Mouse (Mus musculus) liver, postnatal 0 days (tissue): ENCODE data around the gene Dhx16. TPM values are rescaled to one million over a fixed set of nuclear protein-coding genes. Genes with fewer than 3 reads are reported as not detected.
A peak's percentile ranks its signal among the peaks of the same experiment; 100 is the strongest.

Source experiments
- ATAC-seq: fragments of 200-750 bp; cut with Nextera tagmentation; 2 replicates; pipeline ENCODE4 v1.8.0; 2017; ENCODE audit warnings: mild to moderate bottlenecking, moderate library complexity
- DNase-seq: peaks from one replicate; pipeline ENCODE4 v3.0.0-alpha.2; 2016
- H3K27ac ChIP-seq: fragments of 300-500 bp; sonication (generic); 2 replicates; pipeline ENCODE4 v1.5.1; 2014; ENCODE audit warnings: antibody characterized with exemption, moderate library complexity, mild to moderate bottlenecking, low read depth
- H3K27me3 ChIP-seq: fragments of 300-500 bp; sonication (generic); 2 replicates; pipeline ENCODE4 v1.6.1; 2014; ENCODE audit warnings: low read length, control low read depth, mixed read lengths; ENCODE audit not compliant: insufficient read depth
- H3K36me3 ChIP-seq: fragments of 300-500 bp; sonication (generic); replicated peaks from 2 replicates; pipeline ENCODE4 v1.6.1; 2014; ENCODE audit warnings: mild to moderate bottlenecking, control low read depth, low read length, moderate library complexity, mixed read lengths; ENCODE audit not compliant: insufficient read depth
- H3K4me1 ChIP-seq: fragments of 300-500 bp; sonication (generic); 2 replicates; pipeline ENCODE4 v1.6.1; 2014; ENCODE audit warnings: antibody characterized with exemption, mild to moderate bottlenecking, control low read depth; ENCODE audit not compliant: insufficient read depth
- H3K4me2 ChIP-seq: fragments of 300-500 bp; sonication (generic); 2 replicates; pipeline ENCODE4 v1.6.1; 2014; ENCODE audit warnings: low read depth, mild to moderate bottlenecking, low read length, moderate library complexity, mixed read lengths
- H3K4me3 ChIP-seq: fragments of 300-500 bp; sonication (generic); 2 replicates; pipeline ENCODE4 v1.5.1; 2014; ENCODE audit warnings: low read depth, low read length
- H3K9ac ChIP-seq: fragments of 300-500 bp; sonication (generic); replicated peaks from 2 replicates; pipeline ENCODE4 v1.6.1; 2014; ENCODE audit warnings: mild to moderate bottlenecking, moderate library complexity
- H3K9me3 ChIP-seq: fragments of 300-500 bp; sonication (generic); 2 replicates; pipeline ENCODE4 v1.6.1; 2016; ENCODE audit warnings: mild to moderate bottlenecking, control low read depth, low read length, mixed read lengths
- CTCF ChIP-seq: sonication (generic); IDR thresholded peaks from 2 replicates; pipeline ENCODE4 v1.5.1; 2016; ENCODE audit warnings: antibody characterized with exemption, low read depth
- EP300 ChIP-seq: IDR thresholded peaks from 2 replicates; pipeline ENCODE4 v1.6.1; 2016; ENCODE audit warnings: antibody characterized with exemption, low read depth, mild to moderate bottlenecking
- WGBS: fragments of 180-500 bp; shearing (Covaris S2); extraction: QIAGEN DNeasy Blood & Tissue Kit; methylation state at CpG from one replicate; pipeline ENCODE4 v1.1.7; 2014; ENCODE audit not compliant: insufficient replicate concordance; 5-methylcytosine and 5-hydroxymethylcytosine counted together
- polyA plus RNA-seq: library from polyadenylated mRNA; unstranded; fragments of >200 nt; fragmentation: Nextera tagmentation; extraction: Ambion mirVana; gene quantifications from 2 replicates; pipeline ENCODE4 v1.2.1, GENCODE M21; 2015

The Dhx16 gene
- polyA plus RNA-seq: 14.3 and 15.6 TPM in 2 replicates

- Histone ChIP-seq H3K4me1 (peaks cover 12% of the 10 kb centered on the region), H3K9ac (peak within 1 kb of the TSS; percentile 94), H3K4me2 (peak within 1 kb of the TSS; percentile 90), H3K27me3 (no peaks in the 10 kb centered on the region), H3K36me3 (peaks cover 37% of the 10 kb centered on the region), H3K4me3 (peak within 1 kb of the TSS; percentile 94), H3K9me3 (no peaks in the 10 kb centered on the region), H3K27ac (peak within 1 kb of the TSS; percentile 83)
- ATAC-seq (peak; percentile 96), DNase-seq (peak; percentile 97)
- 6% methylated on average over 66 of the region's 66 CpGs for WGBS
- TF ChIP-seq CTCF (peak; percentile 95), EP300 (peak; percentile 53; the same call in 1 of the 2 replicates)
Observed at GRCm38 (mm10) chr17:35879245-35880057, at the start of gene Dhx16. Gene Dhx16 (plus strand): TSS chr17:35879819.

GRCm38 (mm10) chr17:35832400-35833238, 47.0 kb upstream of the Dhx16 start:
- H3K4me2 ChIP-seq: no peak overlapping the region
- H3K36me3 ChIP-seq: peaks cover 57% of the 10 kb centered on the region
- H3K9ac ChIP-seq: no peak overlapping the region
- no peak for DNase-seq
- no peaks in the 10 kb centered on the region for H3K27me3 ChIP-seq
- H3K27ac ChIP-seq: peak overlapping the region; percentile 34; the same call in 1 of the 2 replicates
- H3K9me3 ChIP-seq: no peaks in the 10 kb centered on the region
- peaks cover 43% of the 10 kb centered on the region for H3K4me1 ChIP-seq
- ATAC-seq: no peak
- 73% methylated on average over 8 of the region's 8 CpGs for WGBS
- no peak for TF ChIP-seq EP300
- no peak overlapping the region for H3K4me3 ChIP-seq

- WGBS: 26% methylated on average over 5 of the region's 5 CpGs
- H3K4me3 ChIP-seq: no peak overlapping the region
- H3K9ac ChIP-seq: no peak overlapping the region
- H3K4me1 ChIP-seq: peaks cover 43% of the 10 kb centered on the region
- no peak for TF ChIP-seq EP300
- no peak for TF ChIP-seq CTCF
- DNase-seq: no peak
- no peak overlapping the region for H3K4me2 ChIP-seq
- no peaks in the 10 kb centered on the region for H3K27me3 ChIP-seq
- ATAC-seq: no peak
- peak overlapping the region; percentile 34; the same call in 1 of the 2 replicates for H3K27ac ChIP-seq
- no peaks in the 10 kb centered on the region for H3K9me3 ChIP-seq
- peaks cover 57% of the 10 kb centered on the region for H3K36me3 ChIP-seq
Observed at GRCm38 (mm10) chr17:35833239-35833751, 46.3 kb upstream of the Dhx16 start.

GRCm38 (mm10) chr17:35833894-35834293, 45.7 kb upstream of the Dhx16 start:
- H3K36me3 ChIP-seq: peaks cover 54% of the 10 kb centered on the region
- 61% methylated on average over 5 of the region's 5 CpGs for WGBS
- DNase-seq (no peak), ATAC-seq (no peak)
- H3K9ac ChIP-seq: no peak overlapping the region
- TF ChIP-seq CTCF (no peak), EP300 (no peak)
- no peaks in the 10 kb centered on the region for H3K9me3 ChIP-seq
- H3K27ac ChIP-seq: 0 out of 2 replicates have a peak overlapping the region, but pooled peaks have one; percentile 29
- H3K4me1 ChIP-seq: peaks cover 48% of the 10 kb centered on the region
- H3K4me3 ChIP-seq: no peak overlapping the region
- no peak overlapping the region for H3K4me2 ChIP-seq
- no peaks in the 10 kb centered on the region for H3K27me3 ChIP-seq

- Histone ChIP-seq H3K4me2 (peak overlapping the region; percentile 93; the same call in 1 of the 2 replicates), H3K9me3 (no peaks in the 10 kb centered on the region), H3K27ac (no peak overlapping the region), H3K9ac (0 out of 2 replicates have a peak overlapping the region, but pooled peaks have one; percentile 9), H3K4me3 (peak overlapping the region; percentile 11; the same call in 1 of the 2 replicates), H3K4me1 (peaks cover 52% of the 10 kb centered on the region), H3K36me3 (peaks cover 49% of the 10 kb centered on the region), H3K27me3 (no peaks in the 10 kb centered on the region)
- TF ChIP-seq EP300: no peak
- TF ChIP-seq CTCF: 0 out of 2 replicates have a peak, but pooled peaks have one; percentile 33
- no peak for DNase-seq
- no peak for ATAC-seq
- WGBS: 76% methylated on average over 26 of the region's 26 CpGs
Observed at GRCm38 (mm10) chr17:35834696-35835422, 44.8 kb upstream of the Dhx16 start.
